Mouse (Mus musculus) cortical plate, adult 2 months (tissue): ENCODE data around the gene M1ap. TPM values are rescaled to one million over a fixed set of nuclear protein-coding genes. Genes with fewer than 3 reads are reported as not detected.

Experiments used
- H3K27ac ChIP-seq: fragments of 200-500 bp; 2 replicates; pipeline ENCODE4 v1.5.1; 2012; ENCODE audit warnings: low read length, control low read depth, inconsistent platforms; ENCODE audit not compliant: insufficient read depth
- H3K4me1 ChIP-seq: fragments of 200-500 bp; 2 replicates; pipeline ENCODE4 v1.6.1; 2011; ENCODE audit warnings: low read length; ENCODE audit not compliant: control insufficient read depth, insufficient read depth
- H3K4me3 ChIP-seq: fragments of 200-500 bp; 2 replicates; pipeline ENCODE4 v1.5.1; 2011; ENCODE audit warnings: mild to moderate bottlenecking, low read length, control low read depth; ENCODE audit not compliant: insufficient read depth
- CTCF ChIP-seq: fragments of 200-500 bp; IDR thresholded peaks from 2 replicates; pipeline ENCODE4 v1.5.1; 2011; ENCODE audit warnings: mild to moderate bottlenecking, control low read depth, low read length; ENCODE audit not compliant: insufficient read depth; ENCODE audit errors: extremely low read depth
- POLR2A ChIP-seq: fragments of 200-500 bp; IDR thresholded peaks from 2 replicates; pipeline ENCODE4 v1.6.1; 2011; ENCODE audit warnings: mild to moderate bottlenecking, low read length, control low read depth; ENCODE audit not compliant: insufficient read depth; ENCODE audit errors: extremely low read depth
- polyA plus RNA-seq: library from polyadenylated mRNA; depleted of rRNA; stranded (reverse); fragments of >200 nt; gene quantifications from 2 replicates; pipeline ENCODE4 v1.2.3, GENCODE M21; 2012

M1ap gene
- polyA plus RNA-seq, 1 experiment, result 0.17 TPM

DNA sequence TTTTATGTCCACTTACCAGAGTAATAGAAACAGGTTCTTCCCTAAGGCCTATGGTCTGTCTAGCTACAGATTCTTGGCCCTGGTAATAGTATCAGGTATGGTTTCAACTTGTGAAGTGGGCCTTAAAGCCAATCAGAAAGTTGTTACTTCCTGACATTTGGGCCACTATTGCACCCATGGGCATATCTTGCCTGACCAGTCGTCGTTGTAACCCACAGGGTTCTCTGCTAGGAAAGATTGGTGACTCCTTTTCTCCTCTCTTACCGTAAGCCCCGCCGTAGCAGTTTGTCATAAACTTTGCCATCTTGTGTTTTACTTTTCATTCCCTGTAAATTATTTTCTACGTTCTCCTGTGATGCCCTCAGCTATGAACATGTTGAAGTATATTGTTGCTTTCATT is 73.4 kb downstream of the M1ap start:
- TF ChIP-seq POLR2A, result no peak
- no peak for TF ChIP-seq CTCF
- Histone ChIP-seq H3K4me1 (no peaks in the 10 kb centered on the region), H3K4me3 (no peak overlapping the region), H3K27ac (no peak overlapping the region)

- H3K4me1 ChIP-seq, result no peaks in the 10 kb centered on the region
- no peak overlapping the region for H3K27ac ChIP-seq
- no peak for TF ChIP-seq POLR2A
- no peak for TF ChIP-seq CTCF
- H3K4me3 ChIP-seq, result no peak overlapping the region
Measured at GRCm38 (mm10) chr6:83020836-83021593, 74.3 kb downstream of the M1ap start.

- TF ChIP-seq CTCF (no peak), POLR2A (no peak)
- Histone ChIP-seq H3K4me3 (no peak overlapping the region), H3K27ac (no peak overlapping the region), H3K4me1 (no peaks in the 10 kb centered on the region)
Measured at GRCm38 (mm10) chr6:83023008-83023407, 76.3 kb downstream of the M1ap start.

- H3K4me1 ChIP-seq, result no peaks in the 10 kb centered on the region
- H3K4me3 ChIP-seq, result no peak overlapping the region
- no peak for TF ChIP-seq POLR2A
- no peak for TF ChIP-seq CTCF
- no peak overlapping the region for H3K27ac ChIP-seq
Measured at GRCm38 (mm10) chr6:83023786-83024185, 77.1 kb downstream of the M1ap start.

GRCm38 (mm10) chr6:83024421-83024820 is 77.7 kb downstream of the M1ap start:
- no peak for TF ChIP-seq CTCF
- TF ChIP-seq POLR2A, result no peak
- Histone ChIP-seq H3K27ac (no peak overlapping the region), H3K4me3 (no peak overlapping the region), H3K4me1 (no peaks in the 10 kb centered on the region)

DNA sequence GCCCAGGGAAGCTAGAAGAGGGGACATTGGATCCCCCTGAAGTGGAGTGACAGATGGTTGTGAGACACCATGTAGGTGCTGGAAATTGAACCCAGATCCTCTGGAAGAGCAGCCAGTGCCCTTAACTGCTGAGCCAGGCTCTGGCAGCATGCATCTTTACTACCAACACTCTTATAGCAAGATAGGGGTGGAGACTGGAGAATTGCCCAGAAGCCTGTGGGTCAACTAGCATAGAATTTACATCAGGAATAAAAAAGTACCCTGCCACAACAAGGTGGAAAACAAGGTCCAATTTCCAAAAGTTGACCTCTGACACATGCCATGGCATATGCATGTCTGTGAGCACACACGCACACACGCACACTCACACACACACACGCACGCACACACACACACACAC is 78.5 kb downstream of the M1ap start:
- TF ChIP-seq POLR2A (no peak), CTCF (no peak)
- no peak overlapping the region for H3K27ac ChIP-seq
- H3K4me3 ChIP-seq, result no peak overlapping the region
- H3K4me1 ChIP-seq, result no peaks in the 10 kb centered on the region

DNA sequence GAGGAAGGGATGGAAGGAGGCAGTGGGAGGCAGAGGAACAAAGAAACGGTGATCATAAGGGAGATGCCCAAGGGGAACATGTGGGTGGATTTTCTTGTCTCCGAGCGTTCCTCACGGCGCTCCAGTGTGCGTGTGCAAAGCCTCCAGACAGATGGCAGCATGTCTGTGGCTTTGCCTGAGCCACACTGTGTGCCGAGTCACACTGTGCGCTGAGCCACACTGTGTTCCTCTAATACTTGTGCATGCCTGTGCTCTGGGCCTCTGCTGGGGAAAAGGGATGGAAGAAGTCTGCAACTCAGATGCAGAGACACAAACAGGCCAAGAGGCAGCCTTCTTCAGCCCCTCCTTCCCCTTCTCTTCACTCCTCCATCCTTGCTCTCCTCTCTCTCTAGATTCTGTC is 80.6 kb downstream of the M1ap start:
- no peak overlapping the region for H3K27ac ChIP-seq
- TF ChIP-seq POLR2A, result no peak
- TF ChIP-seq CTCF, result no peak
- H3K4me3 ChIP-seq, result no peak overlapping the region
- no peaks in the 10 kb centered on the region for H3K4me1 ChIP-seq

DNA sequence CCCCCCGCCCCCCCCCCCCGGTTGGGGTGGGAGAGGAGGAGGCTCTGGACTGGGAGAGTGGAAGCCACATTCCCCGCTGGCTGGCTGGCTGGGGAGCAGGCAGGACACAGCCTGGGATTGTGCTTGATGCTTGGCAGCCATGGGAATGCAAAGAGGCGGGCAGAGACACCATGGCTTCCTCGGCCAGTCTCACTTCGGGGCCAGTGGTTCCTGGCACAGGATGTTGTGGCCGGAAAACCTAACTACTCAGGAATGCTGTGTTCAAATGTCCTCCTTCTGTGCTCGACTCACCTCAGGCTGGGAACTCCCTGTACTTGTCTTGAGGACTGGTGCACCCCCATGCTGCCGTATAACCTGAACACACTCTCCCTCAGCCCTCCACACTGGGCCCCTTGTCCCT is 81.0 kb downstream of the M1ap start:
- Histone ChIP-seq H3K4me3 (no peak overlapping the region), H3K27ac (no peak overlapping the region), H3K4me1 (no peaks in the 10 kb centered on the region)
- TF ChIP-seq POLR2A, result no peak
- TF ChIP-seq CTCF, result no peak

DNA sequence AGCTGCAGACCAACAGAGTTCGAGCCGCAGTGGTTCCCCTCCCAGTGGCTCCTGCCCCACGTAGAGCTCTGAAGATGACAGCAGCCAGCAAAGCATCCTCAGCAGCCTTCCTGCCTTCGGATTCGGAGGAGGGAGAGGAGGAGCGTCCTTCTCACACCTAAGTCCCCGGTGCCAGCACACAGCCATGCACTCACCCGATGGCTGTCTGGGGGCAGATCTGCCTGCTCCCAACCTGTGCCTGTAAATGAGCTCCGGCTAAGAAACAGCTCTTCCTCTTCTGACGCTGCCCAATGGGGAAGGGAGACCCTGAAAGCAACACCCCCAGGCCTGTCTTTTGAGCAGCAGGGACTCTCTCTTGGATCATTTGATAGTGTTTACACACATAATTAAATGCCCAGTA is 83.1 kb downstream of the M1ap start:
- no peaks in the 10 kb centered on the region for H3K4me1 ChIP-seq

DNA sequence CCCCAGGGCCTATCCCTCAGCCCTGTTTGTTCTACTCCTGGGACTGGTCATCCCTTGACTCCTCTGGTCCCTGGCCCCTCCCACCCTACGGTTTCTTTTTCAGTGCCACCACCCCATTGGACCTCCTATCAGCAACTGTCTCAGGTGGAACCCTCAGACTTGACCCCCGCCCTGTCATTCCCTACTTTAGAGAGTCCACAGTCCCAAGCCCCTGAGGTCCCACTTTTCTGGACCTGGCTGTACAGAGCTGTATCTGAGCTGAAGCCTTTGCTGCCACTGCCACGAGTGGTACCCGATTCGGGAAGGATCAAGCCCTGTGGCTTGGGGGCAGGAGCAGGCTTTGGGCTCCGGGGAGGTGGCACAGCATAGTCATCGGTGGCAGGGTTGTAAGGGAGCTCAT is 84.4 kb downstream of the M1ap start:
- Histone ChIP-seq H3K4me1 (no peaks in the 10 kb centered on the region), H3K27ac (no peak overlapping the region), H3K4me3 (no peak overlapping the region)
- TF ChIP-seq CTCF, result no peak

More for the DNA sequence above, 83.1 kb downstream of the M1ap start:
- Histone ChIP-seq H3K27ac (no peak overlapping the region), H3K4me3 (no peak overlapping the region)
- no peak for TF ChIP-seq POLR2A
- no peak for TF ChIP-seq CTCF

DNA sequence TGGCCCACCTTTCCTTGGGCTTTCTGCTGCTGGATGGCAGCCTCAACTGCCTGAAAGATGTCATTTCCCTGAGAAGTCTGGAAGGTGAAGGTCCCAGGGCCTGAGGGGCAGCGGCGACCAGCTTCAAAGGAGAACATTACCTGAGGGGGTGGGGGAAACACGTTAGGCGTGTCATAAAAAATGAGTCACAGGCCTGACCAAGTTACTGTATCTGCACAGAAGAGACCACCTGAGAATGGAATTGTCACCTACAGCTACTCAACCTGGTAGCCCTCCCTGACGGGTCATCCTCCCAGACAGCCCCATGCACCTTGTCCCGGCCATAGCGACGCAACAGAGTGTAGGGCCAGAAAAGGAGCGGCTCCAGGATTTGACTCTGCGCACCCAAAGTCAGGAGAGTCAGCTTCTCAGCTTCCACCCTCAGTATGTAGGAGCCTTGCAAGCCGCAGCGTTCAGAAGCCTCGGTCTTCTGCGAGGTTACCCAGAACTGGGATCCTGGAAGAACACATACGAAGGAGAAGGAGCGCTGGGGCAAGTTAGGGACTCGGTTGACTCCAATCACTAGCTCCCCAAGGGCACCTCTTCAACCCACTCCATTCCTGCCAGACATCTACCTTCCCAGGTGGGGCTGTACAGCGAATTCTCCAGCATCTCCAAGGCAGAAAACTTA is 85.4 kb downstream of the M1ap start:
- Histone ChIP-seq H3K4me3 (no peak overlapping the region; the same call in 1 of the 2 replicates), H3K27ac (no peak overlapping the region), H3K4me1 (no peaks in the 10 kb centered on the region)
- no peak for TF ChIP-seq CTCF
- TF ChIP-seq POLR2A, result no peak
